Mouse (Mus musculus) hindbrain, embryonic 11.5 days (tissue): ENCODE measurements at regions not wholly inside any gene's neighbourhood (a gene's known extent, or its start where the extent isn't known, plus 50 kb on each side); places are given as distances from the start of the nearest gene placed in this dataset.

Experiments used
- ATAC-seq: fragments of 200-750 bp; cut with Nextera tagmentation; 2 replicates; pipeline ENCODE4 v1.8.0; 2017; ENCODE audit warnings: mild to moderate bottlenecking, moderate TSS enrichment, moderate library complexity; ENCODE audit not compliant: low FRiP score
- DNase-seq: peaks from one replicate; pipeline ENCODE4 v3.0.0-alpha.2; 2015; ENCODE audit warnings: low spot score
- H3K27ac ChIP-seq: fragments of 300-500 bp; sonication (generic); 2 replicates; pipeline ENCODE4 v1.5.1; 2014; ENCODE audit warnings: mild to moderate bottlenecking, low read depth, low read length
- H3K27me3 ChIP-seq: fragments of 300-500 bp; sonication (generic); 2 replicates; pipeline ENCODE4 v1.6.1; 2014; ENCODE audit warnings: mild to moderate bottlenecking, low read length, moderate library complexity, mixed read lengths; ENCODE audit not compliant: control insufficient read depth, insufficient read depth
- H3K36me3 ChIP-seq: fragments of 300-500 bp; sonication (generic); 2 replicates; pipeline ENCODE4 v1.6.1; 2014; ENCODE audit warnings: mild to moderate bottlenecking, low read length, moderate library complexity, mixed read lengths; ENCODE audit not compliant: control insufficient read depth, insufficient read depth
- H3K4me1 ChIP-seq: fragments of 300-500 bp; sonication (generic); replicated peaks from 2 replicates; pipeline ENCODE4 v1.6.1; 2014; ENCODE audit warnings: low read length, mixed read lengths; ENCODE audit not compliant: control insufficient read depth, insufficient read depth
- H3K4me2 ChIP-seq: fragments of 300-500 bp; sonication (generic); replicated peaks from 2 replicates; pipeline ENCODE4 v1.6.1; 2014; ENCODE audit warnings: mild to moderate bottlenecking, low read depth, low read length
- H3K4me3 ChIP-seq: fragments of 300-500 bp; sonication (generic); 2 replicates; pipeline ENCODE4 v1.5.1; 2014; ENCODE audit warnings: low read depth, low read length
- H3K9ac ChIP-seq: fragments of 300-500 bp; sonication (generic); 2 replicates; pipeline ENCODE4 v1.6.1; 2014; ENCODE audit warnings: low read depth, low read length
- H3K9me3 ChIP-seq: fragments of 300-500 bp; sonication (generic); 2 replicates; pipeline ENCODE4 v1.6.1; 2016; ENCODE audit warnings: low read length; ENCODE audit not compliant: control insufficient read depth
- WGBS: fragments of 180-500 bp; shearing (Covaris S2); extraction: QIAGEN DNeasy Blood & Tissue Kit; methylation state at CpG from one replicate; pipeline ENCODE4 v1.1.7; 2014; 5-methylcytosine and 5-hydroxymethylcytosine counted together

DNA sequence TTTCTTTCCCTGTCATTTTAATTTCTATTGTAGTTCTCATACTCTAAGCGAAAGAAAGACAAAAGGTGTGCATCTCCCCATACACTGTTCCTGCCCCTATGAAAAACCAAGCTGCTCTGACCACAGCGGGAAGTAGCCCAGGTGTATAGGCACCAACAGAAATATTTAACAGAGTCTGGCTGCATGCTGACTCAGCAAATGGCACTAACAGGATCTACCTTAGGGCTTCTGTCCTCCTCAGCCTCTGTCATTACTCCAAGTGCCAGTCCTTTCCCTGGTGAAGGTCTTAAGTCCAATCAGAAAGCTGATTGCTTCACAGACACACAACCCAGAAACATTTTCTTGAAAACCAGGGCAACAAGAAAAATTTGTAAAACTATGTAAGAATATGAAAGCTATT, 72.5 kb downstream of the Gm9008 start:
- WGBS: 83% methylated on average over 2 of the region's 2 CpGs
- H3K9me3 ChIP-seq: no peaks in the 10 kb centered on the region
- no peak for ATAC-seq
- DNase-seq: no peak
- H3K36me3 ChIP-seq: no peaks in the 10 kb centered on the region
- H3K4me2 ChIP-seq: no peak overlapping the region
- H3K4me3 ChIP-seq: no peak overlapping the region
- no peaks in the 10 kb centered on the region for H3K27me3 ChIP-seq
- H3K4me1 ChIP-seq: no peaks in the 10 kb centered on the region
- no peak overlapping the region for H3K9ac ChIP-seq
- H3K27ac ChIP-seq: no peak overlapping the region

GRCm38 (mm10) chr6:76387462-76388049, 110.0 kb downstream of the Gm9008 start:
- H3K4me3 ChIP-seq: no peak overlapping the region
- no peaks in the 10 kb centered on the region for H3K36me3 ChIP-seq
- ATAC-seq (no peak), DNase-seq (no peak)
- H3K27ac ChIP-seq: no peak overlapping the region
- no peak overlapping the region for H3K4me2 ChIP-seq
- no peaks in the 10 kb centered on the region for H3K4me1 ChIP-seq
- no peaks in the 10 kb centered on the region for H3K9me3 ChIP-seq
- 74% methylated on average over 7 of the region's 7 CpGs for WGBS
- no peak overlapping the region for H3K9ac ChIP-seq
- H3K27me3 ChIP-seq: no peaks in the 10 kb centered on the region

GRCm38 (mm10) chr6:76382323-76382722, 115.3 kb downstream of the Gm9008 start:
- Histone ChIP-seq H3K4me1 (no peaks in the 10 kb centered on the region), H3K36me3 (no peaks in the 10 kb centered on the region), H3K27me3 (no peaks in the 10 kb centered on the region), H3K4me2 (no peak overlapping the region), H3K9ac (no peak overlapping the region), H3K4me3 (no peak overlapping the region), H3K27ac (no peak overlapping the region), H3K9me3 (no peaks in the 10 kb centered on the region)
- no peak for ATAC-seq
- no peak for DNase-seq
- WGBS: 90% methylated on average over 4 of the region's 4 CpGs

- no peaks in the 10 kb centered on the region for H3K4me1 ChIP-seq
- no peaks in the 10 kb centered on the region for H3K36me3 ChIP-seq
- no peak overlapping the region for H3K27ac ChIP-seq
- H3K27me3 ChIP-seq: no peaks in the 10 kb centered on the region
- no peaks in the 10 kb centered on the region for H3K9me3 ChIP-seq
- DNase-seq: no peak
- no peak overlapping the region for H3K4me3 ChIP-seq
- WGBS: 84% methylated on average over 3 of the region's 3 CpGs
- no peak overlapping the region for H3K4me2 ChIP-seq
- no peak overlapping the region for H3K9ac ChIP-seq
- 0 out of 2 replicates have a peak, but pooled peaks have one; percentile 19 for ATAC-seq
Measured at GRCm38 (mm10) chr6:76378674-76379073, 118.9 kb downstream of the Gm9008 start.

DNA sequence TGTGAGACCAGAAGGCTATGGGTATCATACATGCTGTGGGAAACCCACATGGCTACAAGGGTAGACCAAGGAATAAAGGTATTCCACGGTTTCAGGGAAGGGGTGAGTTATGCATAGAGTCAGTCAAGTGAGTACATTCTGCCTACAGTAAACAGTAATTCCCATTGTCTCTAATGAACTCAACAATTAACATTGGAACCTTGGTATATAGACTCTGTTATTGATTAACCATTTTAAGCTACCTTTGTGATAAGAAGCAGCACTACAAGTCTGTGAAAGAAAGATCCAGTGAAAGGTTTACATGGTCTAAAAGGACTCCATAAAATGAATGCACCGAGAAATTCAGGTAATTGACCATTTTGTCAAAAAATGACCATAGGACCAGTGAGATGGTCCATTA, 145.4 kb downstream of the Gm9008 start:
- no peak for ATAC-seq
- WGBS: 77% methylated on average over 2 of the region's 2 CpGs
- Histone ChIP-seq H3K9me3 (no peaks in the 10 kb centered on the region), H3K36me3 (no peaks in the 10 kb centered on the region), H3K27ac (no peak overlapping the region), H3K4me1 (no peaks in the 10 kb centered on the region), H3K4me3 (no peak overlapping the region), H3K4me2 (no peak overlapping the region), H3K27me3 (no peaks in the 10 kb centered on the region), H3K9ac (no peak overlapping the region)
- no peak for DNase-seq

DNA sequence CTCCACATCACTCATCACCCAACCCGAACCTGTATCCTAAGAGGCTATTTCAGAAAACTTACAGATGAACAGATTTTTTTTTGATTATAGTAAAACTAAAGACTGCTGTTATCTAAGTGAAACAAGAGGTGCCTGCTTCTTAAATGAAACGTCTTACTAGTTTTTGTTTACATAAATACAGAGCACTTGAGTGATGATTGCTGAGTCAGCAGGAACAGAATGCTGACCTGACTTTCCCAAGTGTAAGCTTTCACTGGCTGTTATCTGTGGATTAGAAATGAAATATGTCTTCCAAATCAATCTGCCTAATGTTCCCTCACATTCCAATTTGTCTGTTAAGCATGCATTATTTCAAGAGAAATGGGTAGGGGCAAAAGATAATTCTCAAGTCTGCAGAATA, 149.1 kb downstream of the Gm9008 start:
- H3K4me2 ChIP-seq: no peak overlapping the region
- H3K9ac ChIP-seq: no peak overlapping the region
- H3K4me3 ChIP-seq: no peak overlapping the region
- no peak for DNase-seq
- no peaks in the 10 kb centered on the region for H3K27me3 ChIP-seq
- no peak overlapping the region for H3K27ac ChIP-seq
- ATAC-seq: no peak
- no peaks in the 10 kb centered on the region for H3K36me3 ChIP-seq
- no peaks in the 10 kb centered on the region for H3K9me3 ChIP-seq
- 69% methylated on average over 2 of the region's 2 CpGs for WGBS
- no peaks in the 10 kb centered on the region for H3K4me1 ChIP-seq

GRCm38 (mm10) chr6:76330176-76330575, 167.4 kb downstream of the Gm9008 start:
- H3K9me3 ChIP-seq: no peaks in the 10 kb centered on the region
- no peak overlapping the region for H3K9ac ChIP-seq
- no peak overlapping the region for H3K4me2 ChIP-seq
- no peaks in the 10 kb centered on the region for H3K36me3 ChIP-seq
- no peak overlapping the region for H3K27ac ChIP-seq
- ATAC-seq: no peak
- no peaks in the 10 kb centered on the region for H3K4me1 ChIP-seq
- H3K27me3 ChIP-seq: no peaks in the 10 kb centered on the region
- no peak overlapping the region for H3K4me3 ChIP-seq
- DNase-seq: no peak
- 87% methylated on average over 2 of the region's 2 CpGs for WGBS
